Mouse (Mus musculus) heart, adult 2 months (tissue): ENCODE measurements at regions not wholly inside any gene's neighbourhood (a gene's known extent, or its start where the extent isn't known, plus 50 kb on each side); places are given as distances from the start of the nearest gene placed in this dataset.
A peak's percentile ranks its signal among the peaks of the same experiment; 100 is the strongest.

Experiments
- DNase-seq, 2 experiments: peaks; one replicate each; pipeline ENCODE4 v3.0.0; 2021
- H3K27ac ChIP-seq: fragments of 200-600 bp; 2 replicates; pipeline ENCODE4 v1.8.1; 2022
- H3K27me3 ChIP-seq: fragments of 200-500 bp; 2 replicates; pipeline ENCODE4 v1.6.1; 2012; ENCODE audit warnings: mild to moderate bottlenecking, low read length, inconsistent platforms, mixed read lengths; ENCODE audit not compliant: control insufficient read depth, insufficient read depth
- H3K36me3 ChIP-seq: fragments of 200-500 bp; 2 replicates; pipeline ENCODE4 v1.6.1; 2012; ENCODE audit warnings: low read length, inconsistent platforms; ENCODE audit not compliant: control insufficient read depth, insufficient read depth
- H3K4me1 ChIP-seq: fragments of 200-500 bp; 2 replicates; pipeline ENCODE4 v1.6.1; 2011; ENCODE audit warnings: low read length; ENCODE audit not compliant: control insufficient read depth, insufficient read depth
- H3K4me3 ChIP-seq: fragments of 200-600 bp; 2 replicates; pipeline ENCODE4 v1.8.1; 2022
- H3K79me2 ChIP-seq: fragments of 200-500 bp; replicated peaks from 2 replicates; pipeline ENCODE4 v1.6.1; 2012; ENCODE audit warnings: mild to moderate bottlenecking, inconsistent platforms, low read length, moderate library complexity, mixed read lengths; ENCODE audit not compliant: control insufficient read depth, insufficient read depth
- H3K9ac ChIP-seq: fragments of 200-500 bp; 2 replicates; pipeline ENCODE4 v1.6.1; 2012; ENCODE audit warnings: low read depth, mild to moderate bottlenecking, control low read depth, inconsistent platforms, low read length, mixed read lengths
- CTCF ChIP-seq: fragments of 200-600 bp; IDR thresholded peaks from 2 replicates; pipeline ENCODE4 v1.8.1; 2022; ENCODE audit warnings: antibody characterized with exemption, mild to moderate bottlenecking, moderate library complexity
- EP300 ChIP-seq: fragments of 200-500 bp; IDR thresholded peaks from 2 replicates; pipeline ENCODE4 v1.6.1; 2011; ENCODE audit warnings: low read depth, low read length, control low read depth; ENCODE audit not compliant: insufficient read depth
- POLR2A ChIP-seq: fragments of 200-500 bp; IDR thresholded peaks from 2 replicates; pipeline ENCODE4 v1.6.1; 2011; ENCODE audit warnings: mild to moderate bottlenecking, low read depth, low read length, control low read depth; ENCODE audit not compliant: insufficient read depth
- WGBS: fragments of 180-500 bp; shearing (Covaris S2); methylation state at CpG from one replicate; pipeline ENCODE4 v1.1.7; 2018; 5-methylcytosine and 5-hydroxymethylcytosine counted together
- intact Hi-C: fragments of 180-260 bp; cut with DNase I; formaldehyde crosslinking; loops from one replicate; pipeline ENCODE4 v1.15.1; 2025

- intact Hi-C loops, result no loop called here
- H3K9ac ChIP-seq, result no peak overlapping the region
- no peak overlapping the region for H3K27ac ChIP-seq
- no peaks in the 10 kb centered on the region for H3K79me2 ChIP-seq
- H3K4me3 ChIP-seq, result no peak overlapping the region
- no peaks in the 10 kb centered on the region for H3K4me1 ChIP-seq
- H3K27me3 ChIP-seq, result no peaks in the 10 kb centered on the region
- DNase-seq, result no peak
- H3K36me3 ChIP-seq, result no peaks in the 10 kb centered on the region
- 58% methylated on average over 4 of the region's 4 CpGs for WGBS
- TF ChIP-seq POLR2A, result no peak
- no peak for TF ChIP-seq CTCF
- no peak for TF ChIP-seq EP300
These were observed 203.3 kb downstream of the Opa1 start for GRCm38 (mm10) chr16:29782441-29782840.

DNA sequence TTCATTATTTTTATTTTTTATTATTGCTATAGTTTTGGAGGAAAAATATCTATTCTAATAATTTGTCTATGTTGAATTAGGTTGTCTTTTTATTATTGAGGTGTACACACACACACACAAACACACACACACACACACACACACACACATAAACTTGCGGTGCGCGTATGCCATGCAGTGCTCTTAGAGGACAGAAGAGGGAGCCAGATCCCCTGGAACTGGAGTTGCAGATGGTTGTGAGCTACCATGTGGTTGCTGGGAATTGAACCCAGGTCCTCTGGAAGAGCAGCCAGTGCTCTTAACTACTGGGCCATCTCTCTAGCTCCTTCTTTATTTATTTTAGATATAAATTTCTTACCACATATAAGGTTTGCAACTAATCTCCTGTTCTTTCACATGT lies 206.0 kb downstream of the Opa1 start:
- intact Hi-C loops, result no loop called here
- Histone ChIP-seq H3K9ac (no peak overlapping the region), H3K27ac (no peak overlapping the region), H3K4me1 (no peaks in the 10 kb centered on the region), H3K4me3 (no peak overlapping the region), H3K36me3 (no peaks in the 10 kb centered on the region), H3K27me3 (no peaks in the 10 kb centered on the region), H3K79me2 (no peaks in the 10 kb centered on the region)
- TF ChIP-seq CTCF (peak; percentile 25; the same call in 1 of the 2 replicates), EP300 (no peak), POLR2A (no peak)
- DNase-seq, result no peak
- WGBS, result 98% methylated on average over 3 of the region's 3 CpGs

DNA sequence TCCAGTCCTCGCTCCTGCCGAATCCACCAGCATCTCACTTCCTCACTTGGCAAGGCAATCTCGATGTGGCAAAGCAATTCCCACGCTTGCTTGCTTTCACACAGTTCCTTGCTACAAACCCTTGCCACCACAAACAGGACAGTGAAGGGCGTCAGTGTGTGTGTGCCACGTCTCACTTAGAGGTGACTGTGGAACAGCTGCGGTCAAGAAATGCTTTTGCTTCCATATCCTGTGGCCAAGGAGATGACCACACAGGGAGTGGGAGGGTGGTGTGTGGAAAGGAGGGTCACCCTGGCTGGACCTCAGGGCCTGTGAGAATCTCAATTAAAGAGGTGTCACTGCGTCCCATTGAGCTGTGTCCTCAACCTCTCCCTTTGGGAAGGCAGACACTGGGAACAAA lies 207.4 kb downstream of the Opa1 start:
- WGBS, result 87% methylated on average over 8 of the region's 8 CpGs
- Histone ChIP-seq H3K27ac (no peak overlapping the region), H3K9ac (no peak overlapping the region), H3K4me1 (no peaks in the 10 kb centered on the region), H3K79me2 (no peaks in the 10 kb centered on the region), H3K27me3 (no peaks in the 10 kb centered on the region), H3K36me3 (no peaks in the 10 kb centered on the region), H3K4me3 (no peak overlapping the region)
- no peak for DNase-seq
- TF ChIP-seq EP300, result no peak
- no peak for TF ChIP-seq POLR2A
- TF ChIP-seq CTCF, result no peak
- intact Hi-C loops, result no loop called here

GRCm38 (mm10) chr16:29787633-29788511 lies 208.7 kb downstream of the Opa1 start:
- no peaks in the 10 kb centered on the region for H3K27me3 ChIP-seq
- WGBS, result 88% methylated on average over 5 of the region's 5 CpGs
- H3K9ac ChIP-seq, result no peak overlapping the region
- peak in 1 of 2 experiments; percentile 14 for DNase-seq
- H3K79me2 ChIP-seq, result no peaks in the 10 kb centered on the region
- H3K27ac ChIP-seq, result no peak overlapping the region
- H3K36me3 ChIP-seq, result no peaks in the 10 kb centered on the region
- H3K4me3 ChIP-seq, result no peak overlapping the region
- intact Hi-C loops, result no loop called here
- no peaks in the 10 kb centered on the region for H3K4me1 ChIP-seq
- TF ChIP-seq POLR2A (no peak), CTCF (no peak), EP300 (no peak)

GRCm38 (mm10) chr16:29790064-29790463 lies 210.9 kb downstream of the Opa1 start:
- H3K9ac ChIP-seq, result no peak overlapping the region
- 72% methylated on average over 3 of the region's 3 CpGs for WGBS
- H3K36me3 ChIP-seq, result no peaks in the 10 kb centered on the region
- no peak overlapping the region for H3K27ac ChIP-seq
- no peaks in the 10 kb centered on the region for H3K79me2 ChIP-seq
- intact Hi-C loops, result no loop called here
- TF ChIP-seq CTCF, result no peak
- no peak for TF ChIP-seq EP300
- TF ChIP-seq POLR2A, result no peak
- H3K4me1 ChIP-seq, result no peaks in the 10 kb centered on the region
- H3K4me3 ChIP-seq, result no peak overlapping the region
- peak in 1 of 2 experiments; percentile 18 for DNase-seq
- no peaks in the 10 kb centered on the region for H3K27me3 ChIP-seq

GRCm38 (mm10) chr16:29799250-29799649 lies 220.1 kb downstream of the Opa1 start:
- no peak overlapping the region for H3K4me3 ChIP-seq
- H3K79me2 ChIP-seq, result no peaks in the 10 kb centered on the region
- no peak overlapping the region for H3K9ac ChIP-seq
- no peaks in the 10 kb centered on the region for H3K4me1 ChIP-seq
- TF ChIP-seq POLR2A, result no peak
- no peak for TF ChIP-seq EP300
- no peak for TF ChIP-seq CTCF
- H3K27me3 ChIP-seq, result no peaks in the 10 kb centered on the region
- H3K27ac ChIP-seq, result no peak overlapping the region
- no peaks in the 10 kb centered on the region for H3K36me3 ChIP-seq
- DNase-seq, result no peak
- intact Hi-C loops, result no loop called here
- 49% methylated on average over 3 of the region's 3 CpGs for WGBS
